Mouse (Mus musculus) CH12.LX (cell line): ENCODE measurements around the gene Bckdk.

Source experiments
- CTCF ChIP-seq, 2 experiments: IDR thresholded peaks in 1 of 2; conservative IDR thresholded peaks in 1 of 2; 2 replicates each; pipeline ENCODE4 v1.5.1; 2011 to 2012; ENCODE audit warnings: low read depth in 2 of 2, low read length in 2 of 2, improper control_type of control experiment in 1 of 2, inconsistent platforms in 1 of 2, mild to moderate bottlenecking in 1 of 2, moderate library complexity in 1 of 2
- E2F4 ChIP-seq: IDR thresholded peaks from 2 replicates; pipeline ENCODE4 v1.6.1; 2011; ENCODE audit warnings: low read depth, low read length, improper control_type of control experiment; ENCODE audit not compliant: insufficient replicate concordance
- MAZ ChIP-seq: IDR thresholded peaks from 2 replicates; pipeline ENCODE4 v1.6.1; 2012; ENCODE audit warnings: low read depth, mild to moderate bottlenecking, inconsistent platforms, low read length, improper control_type of control experiment, moderate library complexity
- POLR2A ChIP-seq: IDR thresholded peaks from 2 replicates; pipeline ENCODE4 v1.6.1; 2011; ENCODE audit warnings: low read depth, mild to moderate bottlenecking, improper control_type of control experiment, low read length

GRCm38 (mm10) chr7:127894480-127894879 lies 9.4 kb upstream of the Bckdk start:
- TF ChIP-seq POLR2A = no peak
- TF ChIP-seq E2F4 = no peak
- no peak for TF ChIP-seq MAZ
- no peak for TF ChIP-seq CTCF (conservative IDR thresholded peaks at IDR 0.05 in 1 of 2, IDR thresholded peaks at IDR 0.05 in 1 of 2; ENCODE audit: low read depth in 2 of 2, low read length in 2 of 2)
